ENCODE assay signal across 14 mouse cellular contexts in genomic region chr11:76001237-76001878, GRCm38 (mm10). TPM values are rescaled to one million over a fixed set of nuclear protein-coding genes. Genes with fewer than 3 reads are reported as not detected.
DNase-seq lines count a peak whose midpoint lies in the region; ATAC-seq and TF ChIP-seq lines count a peak whose summit lies in the region.
"Had no signal": no experiment of that assay in that cellular context is flagged by ENCODE, and none has a peak within 500 bp of the region (broad histone marks: within the 10 kb centered on the region; RNA-seq: fewer than 3 reads in every experiment).

No protein-coding gene starts in this region.

- ATAC-seq in forebrain, postnatal 0 days: no peak
- ATAC-seq in forebrain, embryonic 11.5 days (replicated peaks; ENCODE audit: low FRiP score): no peak
- ATAC-seq in kidney, embryonic 15.5 days (replicated peaks; ENCODE audit: low FRiP score): no peak
- ATAC-seq in stomach, embryonic 16.5 days (ENCODE audit: insufficient read depth, low FRiP score): no peak

- H3K4me2 ChIP-seq in forebrain, postnatal 0 days (ENCODE audit: low read depth): no peak overlapping the region
- no peak overlapping the region for H3K4me2 ChIP-seq in forebrain, embryonic 11.5 days (ENCODE audit: low read depth, low read length, severe bottlenecking)
- H3K4me2 ChIP-seq in kidney, embryonic 15.5 days: no peak overlapping the region
- H3K4me2 ChIP-seq in stomach, embryonic 16.5 days (ENCODE audit: low read depth, low read length): no peak overlapping the region

- TF ChIP-seq CTCF in forebrain, postnatal 0 days (IDR thresholded peaks at IDR 0.05; ENCODE audit: low read depth): peak; percentile 49

- no peaks in the 10 kb centered on the region for H3K27me3 ChIP-seq in forebrain, postnatal 0 days (ENCODE audit: insufficient read depth, low read length)
- H3K27me3 ChIP-seq in forebrain, embryonic 11.5 days (ENCODE audit: control insufficient read depth, insufficient read depth, low read length): peaks cover 3% of the 10 kb centered on the region
- H3K27me3 ChIP-seq in kidney, embryonic 15.5 days: peaks cover 7% of the 10 kb centered on the region
- no peaks in the 10 kb centered on the region for H3K27me3 ChIP-seq in stomach, embryonic 16.5 days (ENCODE audit: control insufficient read depth, insufficient read depth, low read length)
- H3K27me3 ChIP-seq in forebrain, embryonic 10.5 days (ENCODE audit: poor library complexity, severe bottlenecking): peaks cover 45% of the 10 kb centered on the region

- H3K9me3 ChIP-seq in forebrain, postnatal 0 days (ENCODE audit: low read length): no peaks in the 10 kb centered on the region
- H3K9me3 ChIP-seq in forebrain, embryonic 11.5 days (ENCODE audit: control insufficient read depth, low read length): no peaks in the 10 kb centered on the region
- no peaks in the 10 kb centered on the region for H3K9me3 ChIP-seq in kidney, embryonic 15.5 days (replicated peaks)
- H3K9me3 ChIP-seq in stomach, embryonic 16.5 days (replicated peaks; ENCODE audit: control insufficient read depth, low read length): no peaks in the 10 kb centered on the region
- H3K9me3 ChIP-seq in forebrain, embryonic 10.5 days: no peaks in the 10 kb centered on the region

- DNase-seq in forebrain, postnatal 0 days: no peak
- no peak for DNase-seq in forebrain, embryonic 11.5 days (ENCODE audit: low spot score)
- DNase-seq in kidney, postnatal 4 days: peak; percentile 47 to 55
- DNase-seq in right cerebral cortex, postnatal 4 days: peak; percentile 13
- no peak for DNase-seq in right cerebral cortex, postnatal 36 days (ENCODE audit: low spot score in 2 of 2)
- no peak for DNase-seq in forebrain, embryonic 10.5 days (ENCODE audit: extremely low spot score, low spot score)
- DNase-seq: adrenal gland, adult 8-10 months; thymus, postnatal 14 days had no signal

- no peaks in the 10 kb centered on the region for H3K4me1 ChIP-seq in forebrain, postnatal 0 days (ENCODE audit: insufficient read depth)
- H3K4me1 ChIP-seq in forebrain, embryonic 11.5 days (replicated peaks; ENCODE audit: control insufficient read depth, insufficient read depth, low read length): no peaks in the 10 kb centered on the region
- peaks cover 8% of the 10 kb centered on the region for H3K4me1 ChIP-seq in kidney, embryonic 15.5 days
- H3K4me1 ChIP-seq in stomach, embryonic 16.5 days (ENCODE audit: control insufficient read depth, insufficient read depth, low read length): no peaks in the 10 kb centered on the region
- peaks cover 9% of the 10 kb centered on the region for H3K4me1 ChIP-seq in forebrain, embryonic 10.5 days

- no peaks in the 10 kb centered on the region for H3K36me3 ChIP-seq in forebrain, postnatal 0 days (ENCODE audit: insufficient read depth)
- no peaks in the 10 kb centered on the region for H3K36me3 ChIP-seq in forebrain, embryonic 11.5 days (ENCODE audit: control insufficient read depth, insufficient read depth, low read length)
- no peaks in the 10 kb centered on the region for H3K36me3 ChIP-seq in kidney, embryonic 15.5 days
- no peaks in the 10 kb centered on the region for H3K36me3 ChIP-seq in stomach, embryonic 16.5 days (ENCODE audit: control insufficient read depth, insufficient read depth, low read length)
- no peaks in the 10 kb centered on the region for H3K36me3 ChIP-seq in forebrain, embryonic 10.5 days (replicated peaks)

- H3K9ac ChIP-seq in forebrain, postnatal 0 days: no peak overlapping the region
- no peak overlapping the region for H3K9ac ChIP-seq in forebrain, embryonic 11.5 days (ENCODE audit: low read length)
- H3K9ac ChIP-seq in kidney, embryonic 15.5 days: no peak overlapping the region
- H3K9ac ChIP-seq in stomach, embryonic 16.5 days (ENCODE audit: low read length): no peak overlapping the region

- no peak overlapping the region for H3K4me3 ChIP-seq in forebrain, postnatal 0 days (ENCODE audit: low read depth, low read length)
- H3K4me3 ChIP-seq in forebrain, embryonic 11.5 days (ENCODE audit: low read depth, low read length): no peak overlapping the region
- H3K4me3 ChIP-seq in kidney, embryonic 15.5 days (replicated peaks): no peak overlapping the region
- H3K4me3 ChIP-seq in stomach, embryonic 16.5 days (replicated peaks; ENCODE audit: low read length): no peak overlapping the region
- no peak overlapping the region for H3K4me3 ChIP-seq in forebrain, embryonic 10.5 days

- 51% methylated on average over 3 of the region's 3 CpGs for WGBS in forebrain, postnatal 0 days
- 72% methylated on average over 3 of the region's 3 CpGs for WGBS in forebrain, embryonic 11.5 days
- WGBS in kidney, embryonic 15.5 days: 53% methylated on average over 3 of the region's 3 CpGs
- 40% methylated on average over 3 of the region's 3 CpGs for WGBS in stomach, embryonic 16.5 days
- 67% methylated on average over 3 of the region's 3 CpGs for WGBS in forebrain, embryonic 10.5 days

- H3K27ac ChIP-seq in forebrain, postnatal 0 days (ENCODE audit: low read depth, low read length): no peak overlapping the region
- no peak overlapping the region for H3K27ac ChIP-seq in forebrain, embryonic 11.5 days (ENCODE audit: low read depth, low read length)
- H3K27ac ChIP-seq in kidney, embryonic 15.5 days: no peak overlapping the region
- H3K27ac ChIP-seq in stomach, embryonic 16.5 days (ENCODE audit: low read length): peak overlapping the region; percentile 62; the same call in 1 of the 2 replicates
- H3K27ac ChIP-seq in forebrain, embryonic 10.5 days: no peak overlapping the region

RNA-seq across cellular contexts. Expression of gene 1700016K19Rik, which starts 1.6 kb away (rescaled TPM):
- total RNA-seq in forebrain, postnatal 0 days (2014; rRNA removed): 5.0 and 10.0 TPM in 2 replicates
- 7.7 and 8.0 TPM in 2 replicates for polyA plus RNA-seq in forebrain, postnatal 0 days (2015; fragmentation: Nextera tagmentation; extraction: Ambion mirVana)
- polyA plus RNA-seq in forebrain, embryonic 11.5 days (2014; fragmentation: Nextera tagmentation; extraction: Ambion mirVana): 0.41 TPM in 1 of 2 replicates, not detected in the other
- polyA plus RNA-seq in kidney, embryonic 15.5 days (2015; fragmentation: Nextera tagmentation; extraction: Ambion mirVana): 0.40 TPM in 1 of 2 replicates, not detected in the other
- polyA plus RNA-seq in stomach, embryonic 16.5 days (2015; fragmentation: Nextera tagmentation; extraction: Ambion mirVana): 2.9 and 3.7 TPM in 2 replicates
- 0.23 and 0.62 TPM in 2 replicates for polyA plus RNA-seq in forebrain, embryonic 10.5 days (2016; fragmentation: Nextera tagmentation; extraction: Ambion mirVana)
- total RNA-seq: adrenal gland, adult 8-10 months; common myeloid progenitor, adult 5-6 weeks; gastrocnemius, adult 8-10 months; liver, adult 2 months had no signal
- polyA plus RNA-seq: C2C12 had no signal

RNA-seq across cellular contexts. Expression of gene Rflnb, which starts 26.2 kb away (rescaled TPM):
- 11.6 and 12.7 TPM in 2 replicates for total RNA-seq in forebrain, postnatal 0 days (2014; rRNA removed)
- 9.1 and 14.0 TPM in 2 replicates for polyA plus RNA-seq in forebrain, postnatal 0 days (2015; fragmentation: Nextera tagmentation; extraction: Ambion mirVana)
- 12.1 and 15.3 TPM in 2 replicates for polyA plus RNA-seq in forebrain, embryonic 11.5 days (2014; fragmentation: Nextera tagmentation; extraction: Ambion mirVana)
- 27.7 and 30.6 TPM in 2 replicates for polyA plus RNA-seq in kidney, embryonic 15.5 days (2015; fragmentation: Nextera tagmentation; extraction: Ambion mirVana)
- polyA plus RNA-seq in stomach, embryonic 16.5 days (2015; fragmentation: Nextera tagmentation; extraction: Ambion mirVana): 47.8 and 55.3 TPM in 2 replicates
- polyA plus RNA-seq in forebrain, embryonic 10.5 days (2016; fragmentation: Nextera tagmentation; extraction: Ambion mirVana): 15.4 and 16.8 TPM in 2 replicates

Comparison
In these comparisons a context has a peak if more than half of its experiments do, and no peak if none do; other contexts are left out.
1. DNase-seq: peak in kidney, postnatal 4 days (2 of 2) and right cerebral cortex, postnatal 4 days (single experiment); none in forebrain, postnatal 0 days (single experiment), forebrain, embryonic 11.5 days (single experiment), right cerebral cortex, postnatal 36 days (0 of 2) and forebrain, embryonic 10.5 days (single experiment).